Mouse (Mus musculus): Measurements from ENCODE around the gene Ctsa. TPM values are rescaled to one million over a fixed set of nuclear protein-coding genes. Genes with fewer than 3 reads are reported as not detected.
A peak's percentile ranks its signal among the peaks of the same experiment; 100 is the strongest.
"Not testable (repeated sequence)": the region's sequence is repeated elsewhere in the genome, so short reads cannot be mapped to it uniquely, and the experiment has no call there.

The Ctsa gene
- polyA plus RNA-seq, 1 experiment from 2014 or later = 178 TPM

GRCm38 (mm10) chr2:164871602-164872303 is 39.1 kb downstream of the Ctsa start:
- WGBS = 59% methylated on average over 6 of the region's 6 CpGs
- H3K4me3 ChIP-seq = no peak overlapping the region
- no peak overlapping the region for H3K9ac ChIP-seq
- H3K4me1 ChIP-seq = peaks cover 13% of the 10 kb centered on the region
- H3K36me3 ChIP-seq = no peaks in the 10 kb centered on the region
- peaks cover 3% of the 10 kb centered on the region; the same call in 1 of the 2 replicates for H3K9me3 ChIP-seq
- no peak overlapping the region for H3K27ac ChIP-seq
- no peaks in the 10 kb centered on the region for H3K27me3 ChIP-seq
- ATAC-seq (ENCODE audit: insufficient number of reproducible peaks, low FRiP score, low TSS enrichment, low read depth) = no peak
- no peak overlapping the region for H3K4me2 ChIP-seq

- H3K4me3 ChIP-seq = no peak overlapping the region
- peaks cover 5% of the 10 kb centered on the region; the same call in 1 of the 2 replicates for H3K36me3 ChIP-seq
- H3K4me2 ChIP-seq = no peak overlapping the region
- no peak overlapping the region for H3K9ac ChIP-seq
- H3K27ac ChIP-seq = peak overlapping the region; percentile 57; the same call in 1 of the 2 replicates
- peaks cover 20% of the 10 kb centered on the region for H3K4me1 ChIP-seq
- ATAC-seq (ENCODE audit: insufficient number of reproducible peaks, low FRiP score, low TSS enrichment, low read depth) = no peak
- no peaks in the 10 kb centered on the region for H3K9me3 ChIP-seq
- WGBS = 54% methylated on average over 3 of the region's 3 CpGs
- H3K27me3 ChIP-seq = no peaks in the 10 kb centered on the region
Observed at GRCm38 (mm10) chr2:164873621-164874020, 40.9 kb downstream of the Ctsa start.

GRCm38 (mm10) chr2:164874239-164874769 is 41.6 kb downstream of the Ctsa start:
- no peak overlapping the region for H3K9ac ChIP-seq

GRCm38 (mm10) chr2:164875648-164876047 is 43.0 kb downstream of the Ctsa start:
- not testable (repeated sequence) for H3K9ac ChIP-seq; H3K9me3 ChIP-seq; H3K36me3 ChIP-seq; ATAC-seq (ENCODE audit: insufficient number of reproducible peaks, low FRiP score, low TSS enrichment, low read depth); H3K27me3 ChIP-seq; H3K4me3 ChIP-seq; H3K27ac ChIP-seq; H3K4me2 ChIP-seq
- peaks cover 28% of the 10 kb centered on the region for H3K4me1 ChIP-seq
- 42% methylated on average over 2 of the region's 2 CpGs for WGBS

More at GRCm38 (mm10) chr2:164874239-164874769, 41.6 kb downstream of the Ctsa start:
- Histone ChIP-seq H3K27ac (peak overlapping the region; percentile 57), H3K4me2 (no peak overlapping the region), H3K27me3 (no peaks in the 10 kb centered on the region), H3K9me3 (no peaks in the 10 kb centered on the region), H3K4me3 (no peak overlapping the region), H3K36me3 (peaks cover 5% of the 10 kb centered on the region; the same call in 1 of the 2 replicates), H3K4me1 (peaks cover 22% of the 10 kb centered on the region)
- 25% methylated on average over 1 of the region's 1 CpGs for WGBS
- peak; percentile 11; the same call in 1 of the 2 replicates for ATAC-seq (ENCODE audit: insufficient number of reproducible peaks, low FRiP score, low TSS enrichment, low read depth)

- H3K4me2 ChIP-seq = peak overlapping the region; percentile 83; the same call in 1 of the 2 replicates
- ATAC-seq (ENCODE audit: insufficient number of reproducible peaks, low FRiP score, low TSS enrichment, low read depth); H3K36me3 ChIP-seq; H3K9ac ChIP-seq; H3K27ac ChIP-seq; H3K27me3 ChIP-seq; H3K9me3 ChIP-seq: not testable (repeated sequence)
- WGBS = 71% methylated on average over 11 of the region's 11 CpGs
- H3K4me1 ChIP-seq = peaks cover 32% of the 10 kb centered on the region
- peak overlapping the region; percentile 92; the same call in 1 of the 2 replicates for H3K4me3 ChIP-seq
Observed at GRCm38 (mm10) chr2:164877376-164878215, 44.9 kb downstream of the Ctsa start.

GRCm38 (mm10) chr2:164878509-164879227 is 46.0 kb downstream of the Ctsa start:
- H3K27ac ChIP-seq = peak overlapping the region; percentile 100
- 1% methylated on average over 28 of the region's 28 CpGs for WGBS
- ATAC-seq (ENCODE audit: insufficient number of reproducible peaks, low FRiP score, low TSS enrichment, low read depth) = peak; percentile 43
- peak overlapping the region; percentile 99 for H3K9ac ChIP-seq
- peak overlapping the region; percentile 83 for H3K4me2 ChIP-seq
- peaks cover 32% of the 10 kb centered on the region for H3K4me1 ChIP-seq
- no peaks in the 10 kb centered on the region for H3K9me3 ChIP-seq
- no peaks in the 10 kb centered on the region for H3K27me3 ChIP-seq
- peak overlapping the region; percentile 92 for H3K4me3 ChIP-seq
- peaks cover 17% of the 10 kb centered on the region for H3K36me3 ChIP-seq

- peak within 1 kb of the TSS; percentile 100 for H3K27ac ChIP-seq
- peak within 1 kb of the TSS; percentile 83 for H3K4me2 ChIP-seq
- under 1% methylated on average over 40 of the region's 40 CpGs for WGBS
- H3K9ac ChIP-seq = peak within 1 kb of the TSS; percentile 99
- H3K4me3 ChIP-seq = peak within 1 kb of the TSS; percentile 92
- H3K4me1 ChIP-seq = peaks cover 29% of the 10 kb centered on the region
- no peaks in the 10 kb centered on the region for H3K27me3 ChIP-seq
- H3K9me3 ChIP-seq = no peaks in the 10 kb centered on the region
- peak; percentile 82 for ATAC-seq (ENCODE audit: insufficient number of reproducible peaks, low FRiP score, low TSS enrichment, low read depth)
- H3K36me3 ChIP-seq = peaks cover 22% of the 10 kb centered on the region
Observed at GRCm38 (mm10) chr2:164879228-164879567, 46.5 kb downstream of the Ctsa start, which contains the start of gene Pcif1. Gene Pcif1, plus strand, starts transcription at chr2:164879304.

- WGBS = under 1% methylated on average over 71 of the region's 72 CpGs
- H3K4me3 ChIP-seq = peak overlapping the region; percentile 92
- ATAC-seq (ENCODE audit: insufficient number of reproducible peaks, low FRiP score, low TSS enrichment, low read depth) = peak; percentile 85
Observed at GRCm38 (mm10) chr2:164879568-164880277, 47.0 kb downstream of the Ctsa start.

GRCm38 (mm10) chr2:164882619-164883018 is 49.9 kb downstream of the Ctsa start:
- H3K4me3 ChIP-seq = no peak overlapping the region
- H3K36me3 ChIP-seq = peaks cover 50% of the 10 kb centered on the region
- no peak overlapping the region for H3K4me2 ChIP-seq
- no peak for ATAC-seq (ENCODE audit: insufficient number of reproducible peaks, low FRiP score, low TSS enrichment, low read depth)
- H3K4me1 ChIP-seq = peaks cover 28% of the 10 kb centered on the region
- no peaks in the 10 kb centered on the region for H3K9me3 ChIP-seq
- no peak overlapping the region for H3K9ac ChIP-seq
- WGBS = 80% methylated on average over 9 of the region's 9 CpGs
- no peak overlapping the region for H3K27ac ChIP-seq
- no peaks in the 10 kb centered on the region for H3K27me3 ChIP-seq

More at GRCm38 (mm10) chr2:164879568-164880277, 47.0 kb downstream of the Ctsa start:
- Histone ChIP-seq H3K4me1 (peaks cover 23% of the 10 kb centered on the region), H3K27me3 (no peaks in the 10 kb centered on the region), H3K4me2 (peak overlapping the region; percentile 83), H3K9ac (peak overlapping the region; percentile 99), H3K36me3 (peaks cover 26% of the 10 kb centered on the region), H3K9me3 (no peaks in the 10 kb centered on the region), H3K27ac (peak overlapping the region; percentile 100)

GRCm38 (mm10) chr2:164885788-164886187 is 53.1 kb downstream of the Ctsa start:
- no peak overlapping the region for H3K9ac ChIP-seq
- H3K36me3 ChIP-seq = peaks cover 82% of the 10 kb centered on the region
- H3K9me3 ChIP-seq = no peaks in the 10 kb centered on the region
- WGBS = 38% methylated on average over 7 of the region's 7 CpGs
- H3K4me1 ChIP-seq = peaks cover 13% of the 10 kb centered on the region
- ATAC-seq (ENCODE audit: insufficient number of reproducible peaks, low FRiP score, low TSS enrichment, low read depth) = no peak
- peak overlapping the region; percentile 18 for H3K27ac ChIP-seq
- H3K27me3 ChIP-seq = no peaks in the 10 kb centered on the region
- H3K4me2 ChIP-seq = no peak overlapping the region
- no peak overlapping the region for H3K4me3 ChIP-seq

- H3K9ac ChIP-seq = no peak overlapping the region
- no peak overlapping the region for H3K4me2 ChIP-seq
- H3K27me3 ChIP-seq = no peaks in the 10 kb centered on the region
- 96% methylated on average over 10 of the region's 10 CpGs for WGBS
- ATAC-seq (ENCODE audit: insufficient number of reproducible peaks, low FRiP score, low TSS enrichment, low read depth) = no peak
- H3K4me3 ChIP-seq = no peak overlapping the region
- H3K36me3 ChIP-seq = peaks cover 90% of the 10 kb centered on the region
- H3K27ac ChIP-seq = no peak overlapping the region
- peaks cover 10% of the 10 kb centered on the region; the same call in 1 of the 2 replicates for H3K4me1 ChIP-seq
- H3K9me3 ChIP-seq = no peaks in the 10 kb centered on the region
Observed at GRCm38 (mm10) chr2:164886617-164887016, 53.9 kb downstream of the Ctsa start.
